Mouse (Mus musculus) layer of hippocampus, adult 9-10 months (tissue): ENCODE data around the gene Ccdc36.

Experiments
- DNase-seq: peaks from one replicate; pipeline ENCODE4 v3.0.0; 2022; ENCODE audit warnings: low spot score

Ccdc36 gene

GRCm38 (mm10) chr9:108378234-108378633 lies 50.0 kb downstream of the Ccdc36 start:
- DNase-seq: no peak
